Mouse (Mus musculus) adrenal gland, postnatal 25 days (tissue): ENCODE data around the gene Ptch1. TPM values are rescaled to one million over a fixed set of nuclear protein-coding genes. Genes with fewer than 3 reads are reported as not detected.

Experiments
- DNase-seq: peaks from one replicate; pipeline ENCODE4 v3.0.0; 2021; ENCODE audit warnings: mixed read lengths
- total RNA-seq: library from RNA; stranded (reverse); gene quantifications from 2 replicates; pipeline ENCODE4 v1.2.3, GENCODE M21; 2021

The Ptch1 gene
- total RNA-seq, 1 experiment from 2014 or later = 53.6 TPM

- DNase-seq = peak; percentile 58
These were observed 9.4 kb downstream of the Ptch1 start for GRCm38 (mm10) chr13:63563781-63564625.

DNA sequence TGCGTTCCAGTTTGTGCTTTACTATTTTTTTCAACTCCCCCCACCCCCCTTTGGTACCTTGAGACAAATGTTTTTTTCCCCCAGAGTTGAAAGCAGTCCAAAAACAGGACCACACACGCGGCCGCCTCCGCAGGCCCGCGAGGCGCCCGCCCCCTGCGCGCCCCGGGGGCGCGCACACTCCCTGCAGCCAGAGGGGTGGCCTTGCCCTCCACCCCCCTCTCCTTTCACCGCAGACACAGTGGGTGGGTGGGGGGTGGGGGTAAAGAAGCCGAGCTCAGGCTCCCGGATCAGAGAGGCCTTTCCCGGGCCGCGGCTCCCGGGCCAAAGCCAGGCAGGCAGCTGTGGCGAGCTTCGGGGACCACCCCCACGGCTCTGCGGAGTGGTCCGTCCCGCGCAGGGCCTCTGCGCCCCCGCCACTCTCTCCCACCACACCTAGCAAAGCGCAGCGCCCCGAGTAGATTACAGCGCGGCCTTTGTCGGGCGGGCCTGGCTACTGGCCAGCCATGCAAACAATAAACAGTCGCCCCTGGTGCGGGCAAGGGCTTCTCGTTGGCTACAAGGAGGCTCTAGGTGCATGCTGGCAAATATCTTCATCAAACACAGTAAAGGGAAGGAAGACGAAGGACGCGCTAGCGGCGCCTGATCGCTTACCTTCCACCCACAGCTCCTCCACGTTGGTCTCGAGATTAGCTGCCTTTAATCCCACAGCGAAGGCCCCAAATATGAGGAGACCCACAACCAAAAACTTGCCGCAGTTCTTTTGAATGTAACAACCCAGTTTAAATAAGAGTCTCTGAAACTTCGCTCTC is 10.2 kb downstream of the Ptch1 start:
- peak; percentile 76 for DNase-seq

GRCm38 (mm10) chr13:63562141-63562971 is 11.0 kb downstream of the Ptch1 start:
- no peak for DNase-seq

DNA sequence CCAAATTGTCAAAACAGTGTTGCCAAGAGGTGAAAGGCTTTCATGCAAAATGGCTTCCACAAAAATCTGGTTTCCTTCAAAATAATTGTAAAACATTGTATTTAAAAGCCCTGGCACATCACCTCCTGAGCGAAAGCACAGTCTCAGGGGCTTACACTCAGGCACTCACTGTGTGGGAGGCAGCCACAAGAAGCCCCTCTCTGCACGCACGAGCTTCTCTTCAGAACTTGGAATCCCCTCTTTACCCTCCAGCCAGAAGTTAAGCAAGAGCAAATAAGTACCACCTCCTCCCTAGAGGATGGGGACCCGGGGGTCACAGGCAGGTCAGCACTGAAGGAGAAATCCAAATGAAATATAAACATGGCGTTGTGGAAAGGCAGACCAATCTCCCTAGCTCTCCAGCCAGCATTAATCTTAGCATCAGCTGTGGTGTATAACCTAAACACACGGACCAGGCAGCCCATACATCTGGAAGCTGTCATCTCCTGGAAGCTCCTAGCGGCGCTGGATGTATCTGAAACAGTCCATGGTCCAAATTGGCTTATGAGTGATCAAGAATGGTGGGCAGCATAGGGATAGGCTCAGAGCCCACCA is 15.0 kb downstream of the Ptch1 start:
- no peak for DNase-seq

DNA sequence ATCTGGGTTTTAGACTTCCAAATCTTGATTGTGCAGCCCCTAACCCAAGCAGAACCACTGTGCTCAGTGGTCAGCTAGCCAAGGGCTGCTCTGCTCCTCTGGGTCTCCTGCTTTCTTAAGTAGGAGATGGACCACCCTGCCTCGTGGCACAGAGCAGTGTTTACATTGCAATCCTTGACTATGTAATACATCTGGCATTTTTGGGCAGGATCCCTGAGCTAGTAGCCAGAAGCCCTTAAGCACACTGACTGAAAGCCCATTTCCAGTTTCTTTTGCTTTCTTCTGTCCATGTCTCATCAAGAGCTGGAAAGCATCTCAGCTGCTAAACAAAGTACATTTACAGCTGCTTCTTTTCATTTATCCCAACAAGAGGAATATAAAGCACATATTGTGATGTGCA is 17.0 kb downstream of the Ptch1 start:
- DNase-seq = no peak

DNA sequence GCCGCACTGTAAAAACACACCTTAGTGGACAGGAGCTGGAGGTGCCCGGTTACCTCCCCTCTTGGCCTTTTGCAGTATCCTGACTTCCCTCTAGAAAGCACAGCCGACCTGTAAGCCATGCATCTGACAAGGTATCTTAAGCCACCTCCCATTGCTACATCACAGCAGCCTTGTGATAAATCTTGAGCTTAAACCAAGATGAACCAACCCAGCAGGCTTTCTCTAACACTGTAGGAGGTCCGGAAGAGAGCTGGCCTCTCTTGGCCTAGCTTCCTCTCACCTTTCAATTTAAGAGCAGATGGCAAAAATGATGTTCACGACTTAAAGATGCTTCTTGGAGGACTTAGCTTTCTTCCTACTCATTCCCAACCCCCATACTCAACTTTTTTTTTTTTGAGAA is 17.5 kb downstream of the Ptch1 start:
- no peak for DNase-seq

- no peak for DNase-seq
These were observed 18.8 kb downstream of the Ptch1 start for GRCm38 (mm10) chr13:63554569-63554968.

DNA sequence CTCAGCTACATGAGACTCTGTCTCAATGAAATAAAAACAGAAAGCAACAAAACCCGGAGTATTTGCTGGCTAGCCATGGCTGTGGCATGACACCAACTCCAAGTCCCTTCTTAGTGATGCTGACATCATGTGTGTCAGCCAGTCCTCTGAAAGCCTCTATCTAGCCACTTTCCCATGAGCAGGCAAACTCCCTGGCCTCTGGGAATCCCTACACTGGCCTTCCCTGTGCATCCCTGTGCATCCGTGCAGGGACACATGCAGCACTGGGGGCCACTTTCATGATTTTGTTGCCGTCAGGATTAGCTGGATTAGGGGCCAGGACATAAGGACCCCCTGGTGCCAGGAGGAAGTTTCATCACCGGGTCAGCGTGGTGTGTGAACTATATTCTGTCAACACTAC is 20.0 kb downstream of the Ptch1 start:
- no peak for DNase-seq

GRCm38 (mm10) chr13:63552291-63552932 is 21.0 kb downstream of the Ptch1 start:
- peak; percentile 55 for DNase-seq

- DNase-seq = no peak
These were observed 21.7 kb downstream of the Ptch1 start for GRCm38 (mm10) chr13:63551552-63552290.

DNA sequence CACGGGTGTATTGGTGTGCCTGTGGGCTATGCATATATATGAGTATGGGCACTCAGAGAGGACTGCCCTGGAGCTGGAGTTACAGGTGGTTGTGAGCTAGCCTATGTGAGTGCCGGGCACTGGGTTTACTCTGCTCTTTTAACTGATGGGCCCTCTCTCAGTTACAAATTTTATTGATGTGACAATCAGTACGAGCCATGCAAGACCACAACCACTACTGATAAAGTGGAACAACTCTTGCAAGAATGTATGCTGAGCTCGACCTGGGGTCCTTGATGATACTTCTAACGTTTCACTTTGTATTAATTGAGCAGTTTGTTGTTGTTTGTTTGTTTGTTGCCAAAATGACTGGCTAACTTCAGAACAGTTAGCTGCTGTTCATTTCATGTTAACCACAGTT is 23.0 kb downstream of the Ptch1 start:
- DNase-seq = no peak

DNA sequence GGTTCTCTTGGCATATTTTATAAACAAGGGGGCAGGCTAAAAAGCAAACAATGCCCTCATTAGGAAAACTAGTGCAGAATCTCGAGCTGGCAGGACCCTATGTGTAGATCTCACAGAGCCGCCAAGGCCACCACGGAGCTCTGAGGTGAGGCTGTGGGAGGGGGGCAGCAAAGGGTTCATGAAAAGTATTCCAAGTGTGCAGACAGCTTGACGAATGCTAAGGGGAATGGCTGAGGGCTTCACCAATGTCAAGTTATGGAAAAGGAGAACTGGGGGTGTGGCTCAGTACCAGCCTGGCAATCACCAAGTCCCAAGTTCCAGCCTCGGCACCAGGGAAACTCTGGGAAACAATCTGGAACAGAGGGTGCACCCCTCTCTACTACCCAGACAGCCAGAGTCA is 24.2 kb downstream of the Ptch1 start:
- DNase-seq = no peak

DNA sequence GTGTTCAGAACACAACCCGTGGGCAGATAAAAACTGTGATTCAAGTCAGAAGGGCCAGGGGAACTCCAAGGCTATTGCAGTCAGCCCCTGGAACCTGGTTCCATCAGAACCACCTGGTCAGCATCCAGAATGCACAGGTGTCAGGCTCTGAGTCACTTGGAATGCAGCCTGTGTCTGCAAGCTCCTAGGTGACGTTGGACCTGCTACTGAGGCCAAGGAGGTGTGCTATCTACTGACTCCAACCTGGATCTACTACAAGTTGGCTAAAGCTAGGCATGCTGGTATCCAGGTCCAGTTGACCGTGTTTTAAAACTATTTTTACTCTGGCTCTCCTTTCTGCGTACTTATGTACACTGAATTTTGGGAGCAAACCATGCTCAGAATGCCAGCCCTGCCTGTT is 24.8 kb downstream of the Ptch1 start:
- DNase-seq = no peak

DNA sequence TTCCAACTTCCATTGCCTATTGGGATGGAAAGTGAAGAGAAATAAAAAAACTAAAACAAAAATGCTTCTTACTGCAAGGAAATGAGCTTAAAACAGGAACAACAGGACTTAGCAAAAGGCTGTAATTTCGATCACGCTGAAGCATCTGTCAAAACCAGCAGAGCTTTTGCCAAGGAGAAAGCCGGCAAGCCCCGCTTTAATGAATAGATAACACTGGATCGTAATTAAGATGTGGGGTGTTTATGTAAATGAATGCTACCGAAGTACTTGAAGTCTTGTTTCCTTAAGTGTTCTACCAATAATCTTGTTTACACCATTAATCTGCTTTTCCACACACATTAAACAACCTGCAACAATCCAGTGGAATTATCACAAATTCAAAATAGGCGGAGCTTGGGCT is 28.1 kb downstream of the Ptch1 start:
- DNase-seq = no peak

GRCm38 (mm10) chr13:63544967-63545253 is 28.5 kb downstream of the Ptch1 start:
- DNase-seq = no peak

DNA sequence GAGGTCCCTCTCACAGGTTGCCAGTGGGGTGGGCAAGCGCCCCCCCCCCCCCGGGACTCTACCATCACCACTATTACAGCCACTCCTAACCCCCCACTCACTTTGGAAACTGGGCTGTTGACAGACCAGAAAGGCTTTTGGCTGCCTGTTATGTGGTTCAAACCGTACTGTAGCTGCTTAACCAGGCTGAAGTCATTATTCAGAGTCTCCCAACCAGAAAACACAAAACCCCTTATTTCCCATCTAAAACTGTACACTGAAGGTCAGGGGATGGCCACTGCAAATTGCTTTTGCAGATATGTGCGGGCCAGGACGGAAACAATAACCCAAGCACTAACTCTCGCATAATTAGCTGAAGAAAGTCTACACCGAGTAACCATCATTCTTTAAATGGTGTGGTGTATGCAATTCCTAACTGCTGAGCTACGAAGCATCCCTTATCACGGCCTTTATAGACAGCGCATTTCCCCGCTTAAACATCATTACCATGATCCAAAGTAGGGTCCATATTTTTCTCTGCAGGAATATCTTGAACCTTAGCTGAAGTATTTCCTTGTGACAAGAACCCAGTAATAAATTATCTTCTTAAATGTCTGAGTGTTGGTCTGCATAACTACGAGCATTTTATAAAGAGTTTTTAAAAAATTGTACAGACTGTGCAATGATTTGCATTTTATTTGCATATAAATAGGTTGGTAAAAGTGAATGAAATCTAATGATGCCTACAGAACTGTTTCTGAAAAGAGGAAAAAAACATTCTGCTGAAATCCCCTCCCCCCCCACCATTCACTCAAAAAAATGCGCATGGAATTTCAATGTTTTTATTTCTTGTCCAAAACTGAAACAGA is 29.1 kb downstream of the Ptch1 start:
- no peak for DNase-seq

DNA sequence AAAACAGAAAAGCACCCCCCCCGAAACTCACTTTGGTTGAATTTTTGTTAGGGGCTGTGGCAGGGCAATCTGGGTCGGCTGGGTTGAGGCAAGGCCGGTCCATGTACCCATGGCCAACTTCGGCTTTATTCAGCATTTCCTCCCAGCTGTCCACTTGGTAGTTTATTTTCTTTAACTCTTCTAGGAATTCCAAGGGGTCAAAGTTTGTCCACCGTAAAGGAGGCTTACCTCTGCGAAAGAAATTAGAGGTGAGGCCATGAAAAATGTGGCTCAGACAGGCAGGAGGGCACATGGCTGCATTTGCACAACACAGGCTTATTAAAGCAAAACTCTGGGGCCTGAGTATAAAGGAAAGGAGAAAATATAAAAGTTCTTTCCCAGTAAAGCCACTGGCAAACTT is 29.9 kb downstream of the Ptch1 start:
- DNase-seq = no peak

GRCm38 (mm10) chr13:63542796-63543384 is 30.5 kb downstream of the Ptch1 start:
- DNase-seq = no peak

- no peak for DNase-seq
These were observed 31.9 kb downstream of the Ptch1 start for GRCm38 (mm10) chr13:63541510-63541909.

DNA sequence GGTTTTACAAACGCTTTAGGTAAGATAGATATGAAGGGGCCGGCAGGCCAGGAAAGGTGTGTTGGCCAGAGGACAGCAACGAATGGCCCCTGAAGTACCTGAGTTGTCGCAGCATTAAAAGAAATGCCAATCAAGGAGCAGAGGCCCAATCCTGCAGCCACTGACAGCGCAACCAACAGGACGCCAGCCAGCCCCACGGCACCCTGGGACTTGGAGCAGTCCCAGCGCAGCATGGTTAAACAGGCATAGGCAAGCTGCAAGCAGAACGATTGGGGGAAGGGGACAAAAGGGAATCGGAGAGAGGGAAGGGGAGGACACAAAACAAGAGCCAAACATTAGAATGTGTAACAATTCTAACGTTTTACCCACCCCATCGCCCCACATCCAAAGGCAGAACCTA is 32.8 kb downstream of the Ptch1 start:
- no peak for DNase-seq
